Mouse (Mus musculus) liver, embryonic 16.5 days (tissue): ENCODE measurements at regions not wholly inside any gene's neighbourhood (a gene's known extent, or its start where the extent isn't known, plus 50 kb on each side); places are given as distances from the start of the nearest gene placed in this dataset.

ENCODE experiments used
- ATAC-seq: fragments of 200-750 bp; cut with Nextera tagmentation; 2 replicates; pipeline ENCODE4 v1.8.0; 2017; ENCODE audit warnings: low read depth, mild to moderate bottlenecking, moderate number of reproducible peaks, moderate library complexity
- H3K27ac ChIP-seq: fragments of 300-500 bp; sonication (generic); 2 replicates; pipeline ENCODE4 v1.5.1; 2014; ENCODE audit warnings: mild to moderate bottlenecking, low read length
- H3K27me3 ChIP-seq: fragments of 300-500 bp; sonication (generic); 2 replicates; pipeline ENCODE4 v1.6.1; 2014; ENCODE audit warnings: low read depth, low read length, mixed read lengths; ENCODE audit not compliant: control insufficient read depth, insufficient read depth
- H3K36me3 ChIP-seq: fragments of 300-500 bp; sonication (generic); 2 replicates; pipeline ENCODE4 v1.6.1; 2014; ENCODE audit warnings: mild to moderate bottlenecking; ENCODE audit not compliant: control insufficient read depth, insufficient read depth
- H3K4me1 ChIP-seq: fragments of 300-500 bp; sonication (generic); 2 replicates; pipeline ENCODE4 v1.6.1; 2014; ENCODE audit warnings: low read depth, low read length, mixed read lengths; ENCODE audit not compliant: control insufficient read depth
- H3K4me2 ChIP-seq: fragments of 300-500 bp; sonication (generic); 2 replicates; pipeline ENCODE4 v1.6.1; 2014; ENCODE audit warnings: low read depth, low read length, mixed read lengths
- H3K4me3 ChIP-seq: fragments of 300-500 bp; sonication (generic); 2 replicates; pipeline ENCODE4 v1.5.1; 2014; ENCODE audit warnings: low read depth, mild to moderate bottlenecking, low read length
- H3K9ac ChIP-seq: fragments of 300-500 bp; sonication (generic); 2 replicates; pipeline ENCODE4 v1.6.1; 2014; ENCODE audit warnings: low read depth, low read length
- H3K9me3 ChIP-seq: fragments of 300-500 bp; sonication (generic); replicated peaks from 2 replicates; pipeline ENCODE4 v1.6.1; 2016; ENCODE audit warnings: low read length; ENCODE audit not compliant: control insufficient read depth
- WGBS: fragments of 180-500 bp; shearing (Covaris S2); extraction: QIAGEN DNeasy Blood & Tissue Kit; methylation state at CpG from one replicate; pipeline ENCODE4 v1.1.7; 2014; ENCODE audit not compliant: insufficient replicate concordance; 5-methylcytosine and 5-hydroxymethylcytosine counted together

DNA sequence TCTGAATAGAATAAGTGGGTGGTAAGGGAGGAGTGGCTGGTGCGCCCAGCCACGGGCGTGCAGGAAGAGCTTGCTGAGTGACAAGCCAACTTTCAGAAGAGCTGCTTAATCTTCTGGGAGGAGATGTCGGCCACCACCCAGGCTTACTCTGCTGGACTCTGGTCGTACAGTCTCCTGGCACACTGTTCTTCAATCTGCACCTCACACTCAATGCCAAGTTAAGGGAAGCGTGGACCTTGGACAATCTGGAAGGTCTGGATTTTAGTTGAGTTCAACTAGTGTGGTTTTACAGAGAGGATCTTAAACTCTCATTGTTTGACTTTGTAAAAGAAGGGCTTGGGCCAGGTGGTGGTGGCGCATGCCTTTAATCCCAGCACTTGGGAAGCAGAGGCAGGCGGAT is 138.1 kb upstream of the Stmnd1 start:
- Histone ChIP-seq H3K4me3 (no peak overlapping the region), H3K4me2 (no peak overlapping the region)
- 62% methylated on average over 8 of the region's 8 CpGs for WGBS

DNA sequence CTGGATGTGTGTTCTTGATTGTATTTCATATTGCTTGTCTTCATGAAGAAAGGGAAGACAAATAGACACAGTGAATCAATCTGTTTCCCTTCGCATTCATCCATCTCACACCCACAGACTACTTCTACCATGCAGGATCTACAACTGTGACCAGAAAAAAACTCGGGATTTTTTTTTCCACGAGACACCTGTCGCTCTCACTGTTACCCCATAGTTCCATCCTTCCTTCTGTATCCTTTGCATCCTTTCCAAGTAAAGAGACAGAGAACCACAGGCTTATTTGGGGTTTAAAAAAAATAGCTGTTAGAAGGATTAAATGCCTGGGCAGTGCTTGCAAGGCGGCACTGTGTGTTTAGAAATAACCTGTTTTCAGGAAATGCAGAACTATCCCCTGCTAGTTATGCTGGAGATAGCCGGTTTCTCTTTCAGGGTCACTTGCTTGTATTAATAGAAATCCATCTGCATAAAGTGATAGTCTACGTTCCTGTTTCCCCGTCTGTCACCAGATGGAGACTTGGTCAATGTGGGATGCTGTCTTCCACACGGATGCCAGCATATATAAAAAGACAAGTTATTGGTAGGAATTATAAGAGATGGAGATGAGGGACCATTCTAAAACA is 144.2 kb upstream of the Stmnd1 start:
- no peak for ATAC-seq
- WGBS: 70% methylated on average over 9 of the region's 9 CpGs
- H3K9ac ChIP-seq: no peak overlapping the region
- no peak overlapping the region for H3K27ac ChIP-seq
- no peaks in the 10 kb centered on the region for H3K36me3 ChIP-seq
- no peaks in the 10 kb centered on the region for H3K27me3 ChIP-seq
- H3K9me3 ChIP-seq: no peaks in the 10 kb centered on the region
- H3K4me2 ChIP-seq: no peak overlapping the region
- H3K4me1 ChIP-seq: no peaks in the 10 kb centered on the region
- H3K4me3 ChIP-seq: no peak overlapping the region

More for the DNA sequence above, 138.1 kb upstream of the Stmnd1 start:
- no peaks in the 10 kb centered on the region for H3K4me1 ChIP-seq
- H3K27ac ChIP-seq: no peak overlapping the region
- no peak for ATAC-seq
- H3K36me3 ChIP-seq: no peaks in the 10 kb centered on the region
- no peaks in the 10 kb centered on the region for H3K27me3 ChIP-seq
- H3K9ac ChIP-seq: no peak overlapping the region
- no peaks in the 10 kb centered on the region for H3K9me3 ChIP-seq

- Histone ChIP-seq H3K27me3 (no peaks in the 10 kb centered on the region), H3K4me3 (no peak overlapping the region), H3K9ac (no peak overlapping the region), H3K4me1 (no peaks in the 10 kb centered on the region), H3K9me3 (no peaks in the 10 kb centered on the region), H3K36me3 (no peaks in the 10 kb centered on the region), H3K4me2 (no peak overlapping the region), H3K27ac (no peak overlapping the region)
- ATAC-seq: no peak
- 53% methylated on average over 3 of the region's 3 CpGs for WGBS
Observed at GRCm38 (mm10) chr13:46123446-46123845, 150.1 kb upstream of the Stmnd1 start.

DNA sequence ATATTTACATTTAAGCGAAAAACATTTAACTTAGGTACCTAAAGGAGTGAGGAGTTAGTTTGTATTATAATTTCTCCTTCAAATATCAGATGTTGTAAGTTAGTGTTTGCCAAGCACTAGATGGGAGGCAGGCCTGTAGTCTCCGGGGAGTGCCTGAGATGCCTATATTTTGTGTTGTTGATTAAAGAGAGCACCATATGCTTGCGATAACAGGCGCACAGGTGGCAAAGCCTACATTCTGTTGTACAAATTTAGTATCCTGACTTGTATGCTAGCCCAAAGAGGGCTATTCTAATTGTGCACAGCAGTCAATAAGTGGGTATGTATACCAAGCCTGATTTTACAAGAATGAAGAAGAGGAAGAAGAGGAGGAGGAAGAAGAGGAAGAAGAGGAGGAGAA is 151.8 kb upstream of the Atxn1 start:
- no peaks in the 10 kb centered on the region for H3K27me3 ChIP-seq
- no peaks in the 10 kb centered on the region for H3K36me3 ChIP-seq
- no peaks in the 10 kb centered on the region for H3K4me1 ChIP-seq
- no peak overlapping the region for H3K4me2 ChIP-seq
- no peaks in the 10 kb centered on the region for H3K9me3 ChIP-seq
- no peak overlapping the region for H3K27ac ChIP-seq
- no peak for ATAC-seq
- H3K9ac ChIP-seq: no peak overlapping the region
- WGBS: 69% methylated on average over 4 of the region's 4 CpGs
- H3K4me3 ChIP-seq: no peak overlapping the region

GRCm38 (mm10) chr13:46104971-46105370 is 140.2 kb upstream of the Atxn1 start:
- 71% methylated on average over 6 of the region's 6 CpGs for WGBS
- no peaks in the 10 kb centered on the region for H3K36me3 ChIP-seq
- H3K27ac ChIP-seq: no peak overlapping the region
- H3K27me3 ChIP-seq: no peaks in the 10 kb centered on the region
- no peaks in the 10 kb centered on the region for H3K9me3 ChIP-seq
- no peak for ATAC-seq
- no peak overlapping the region for H3K4me3 ChIP-seq
- no peaks in the 10 kb centered on the region for H3K4me1 ChIP-seq
- no peak overlapping the region for H3K4me2 ChIP-seq
- H3K9ac ChIP-seq: no peak overlapping the region

- 64% methylated on average over 7 of the region's 7 CpGs for WGBS
Observed at GRCm38 (mm10) chr13:46098621-46099020, 133.8 kb upstream of the Atxn1 start.

GRCm38 (mm10) chr13:46098131-46098530 is 133.3 kb upstream of the Atxn1 start:
- no peak overlapping the region for H3K4me2 ChIP-seq
- ATAC-seq: no peak

More at GRCm38 (mm10) chr13:46098621-46099020, 133.8 kb upstream of the Atxn1 start:
- Histone ChIP-seq H3K4me3 (no peak overlapping the region), H3K36me3 (no peaks in the 10 kb centered on the region), H3K9me3 (no peaks in the 10 kb centered on the region), H3K27ac (no peak overlapping the region), H3K27me3 (no peaks in the 10 kb centered on the region), H3K4me1 (no peaks in the 10 kb centered on the region), H3K9ac (no peak overlapping the region), H3K4me2 (no peak overlapping the region)
- ATAC-seq: no peak

GRCm38 (mm10) chr13:46096968-46097367 is 132.2 kb upstream of the Atxn1 start:
- H3K9me3 ChIP-seq: no peaks in the 10 kb centered on the region
- H3K36me3 ChIP-seq: no peaks in the 10 kb centered on the region
- no peaks in the 10 kb centered on the region for H3K27me3 ChIP-seq
- H3K4me1 ChIP-seq: no peaks in the 10 kb centered on the region
- H3K9ac ChIP-seq: no peak overlapping the region
- 1% methylated on average over 5 of the region's 5 CpGs for WGBS
- no peak overlapping the region for H3K4me2 ChIP-seq
- H3K4me3 ChIP-seq: no peak overlapping the region
- no peak overlapping the region for H3K27ac ChIP-seq
- no peak for ATAC-seq

More at GRCm38 (mm10) chr13:46098131-46098530, 133.3 kb upstream of the Atxn1 start:
- Histone ChIP-seq H3K9ac (no peak overlapping the region), H3K4me1 (no peaks in the 10 kb centered on the region), H3K36me3 (no peaks in the 10 kb centered on the region), H3K9me3 (no peaks in the 10 kb centered on the region), H3K27me3 (no peaks in the 10 kb centered on the region), H3K4me3 (no peak overlapping the region), H3K27ac (no peak overlapping the region)
- 71% methylated on average over 7 of the region's 7 CpGs for WGBS

- Histone ChIP-seq H3K4me2 (no peak overlapping the region), H3K9me3 (no peaks in the 10 kb centered on the region), H3K36me3 (no peaks in the 10 kb centered on the region), H3K4me1 (no peaks in the 10 kb centered on the region), H3K4me3 (no peak overlapping the region), H3K27ac (no peak overlapping the region), H3K9ac (no peak overlapping the region), H3K27me3 (no peaks in the 10 kb centered on the region)
- ATAC-seq: no peak
- WGBS: 48% methylated on average over 8 of the region's 8 CpGs
Observed at GRCm38 (mm10) chr13:46096416-46096815, 131.6 kb upstream of the Atxn1 start.
